Mouse (Mus musculus): ENCODE data around the gene Nhs.

Nhs gene

DNA sequence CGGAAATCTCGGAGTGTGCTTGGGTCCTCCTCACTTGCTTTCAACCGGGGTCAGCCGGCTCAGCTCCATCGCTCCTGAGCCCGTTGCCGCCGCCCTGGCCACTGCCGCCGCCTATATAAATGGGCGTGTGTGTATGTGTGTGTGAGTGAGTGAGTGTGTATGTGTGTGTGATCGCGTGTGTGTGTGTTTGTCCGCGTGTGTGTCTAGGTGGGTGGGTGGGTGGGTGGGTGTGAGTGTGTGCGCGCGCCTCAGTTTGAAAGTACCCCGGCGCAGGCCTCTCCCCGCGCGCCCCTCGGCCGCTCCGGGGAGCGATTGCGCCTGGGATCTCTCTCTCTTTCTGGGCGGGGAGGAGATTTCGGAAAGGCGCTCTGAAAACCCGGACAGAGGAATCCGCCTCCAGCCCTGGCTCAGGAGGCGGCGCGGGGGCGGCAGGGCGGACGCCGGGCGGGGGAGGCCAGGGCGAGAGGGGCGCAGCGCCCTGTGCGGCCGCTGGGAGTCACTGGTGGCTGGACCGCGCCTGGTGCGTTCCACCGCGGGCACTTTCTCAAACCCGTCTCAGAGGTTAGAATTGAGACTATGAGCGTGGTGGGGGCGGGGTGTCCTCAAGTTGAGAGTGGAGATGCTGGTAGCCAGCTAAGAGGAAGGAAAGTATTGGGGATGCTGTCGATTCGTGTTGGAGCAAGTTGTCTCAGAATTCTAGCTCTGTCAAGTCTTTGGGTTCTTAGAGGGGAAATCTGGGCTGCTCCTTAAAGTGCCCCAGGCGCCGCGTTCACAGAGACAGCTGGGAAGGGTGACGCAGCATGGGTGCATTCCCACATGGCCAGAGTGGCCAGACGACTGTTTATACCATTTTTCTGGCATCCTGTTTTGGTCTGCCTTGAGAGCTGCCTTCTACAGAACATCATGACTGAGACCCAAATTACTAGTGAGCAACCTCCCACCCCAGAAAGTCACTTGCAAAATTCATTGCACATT, at the start of gene Nhs:
TSS of gene Nhs (minus strand) at position 94 of the 975 bp plus-strand sequence.
- no peak for DNase-seq (ENCODE audit: low spot score)

DNA sequence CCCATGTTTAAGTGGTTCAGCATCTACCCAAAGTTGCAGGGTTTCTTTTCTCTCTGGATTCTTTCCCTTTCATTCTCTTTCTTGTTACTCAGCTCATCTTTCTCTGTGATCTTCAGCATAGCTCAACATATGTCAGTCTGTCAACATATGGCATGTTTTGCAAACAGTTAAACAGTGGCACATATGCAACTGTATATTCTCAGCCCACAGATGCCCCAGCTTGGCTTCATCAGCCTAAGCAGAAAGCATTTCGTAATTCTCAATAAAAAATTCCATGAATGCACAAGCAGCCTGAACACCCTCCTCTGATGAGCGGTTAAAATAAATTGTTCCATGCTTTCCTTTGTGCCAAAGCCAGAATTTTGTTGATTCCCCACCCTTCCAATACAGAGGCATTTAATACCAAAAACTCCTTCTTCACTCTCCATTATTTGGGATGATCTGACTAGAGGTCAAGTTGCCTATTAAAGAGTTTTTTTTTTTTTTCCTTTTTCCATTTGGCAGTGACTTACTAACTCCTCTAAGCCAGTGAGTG, 46.9 kb upstream of the Nhs start:
- DNase-seq (ENCODE audit: low spot score) = no peak

GRCm38 (mm10) chrX:162158743-162159636, 540 bp downstream of the Nhs start:
- no peak for DNase-seq (ENCODE audit: low spot score)

GRCm38 (mm10) chrX:162158142-162158541, 1.4 kb downstream of the Nhs start:
- DNase-seq (ENCODE audit: low spot score) = no peak

GRCm38 (mm10) chrX:162137807-162138206, 21.7 kb downstream of the Nhs start:
- no peak for DNase-seq (ENCODE audit: low spot score)

- DNase-seq (ENCODE audit: low spot score) = no peak
Measured at GRCm38 (mm10) chrX:162113257-162113656, 46.3 kb downstream of the Nhs start.

GRCm38 (mm10) chrX:162102802-162103434, 56.6 kb downstream of the Nhs start:
- no peak for DNase-seq (ENCODE audit: low spot score)

- DNase-seq (ENCODE audit: low spot score) = no peak
Measured at GRCm38 (mm10) chrX:162098364-162098763, 61.2 kb downstream of the Nhs start.

DNA sequence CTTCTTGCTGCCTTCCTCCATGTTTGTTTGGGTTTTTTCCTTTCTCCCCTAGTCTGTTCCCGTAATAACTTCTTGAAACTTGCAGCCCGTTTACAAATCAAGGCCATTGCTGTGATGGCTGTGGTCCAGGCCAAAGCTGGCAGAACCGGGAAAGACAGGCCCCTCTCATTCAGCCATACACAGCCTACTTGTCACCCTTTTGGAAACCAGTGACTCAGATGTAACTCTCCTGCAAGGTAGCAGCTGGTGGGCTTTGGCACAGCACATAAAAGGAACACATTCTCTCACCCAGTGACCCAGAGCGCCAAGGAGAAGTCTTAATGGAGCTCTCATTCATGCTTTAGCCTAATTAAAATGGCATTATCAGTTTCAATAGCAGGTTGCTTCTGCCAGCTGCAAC, 72.2 kb downstream of the Nhs start:
- DNase-seq (ENCODE audit: low spot score) = no peak

- no peak for DNase-seq (ENCODE audit: low spot score)
Measured at GRCm38 (mm10) chrX:162085897-162086200, 73.7 kb downstream of the Nhs start.

DNA sequence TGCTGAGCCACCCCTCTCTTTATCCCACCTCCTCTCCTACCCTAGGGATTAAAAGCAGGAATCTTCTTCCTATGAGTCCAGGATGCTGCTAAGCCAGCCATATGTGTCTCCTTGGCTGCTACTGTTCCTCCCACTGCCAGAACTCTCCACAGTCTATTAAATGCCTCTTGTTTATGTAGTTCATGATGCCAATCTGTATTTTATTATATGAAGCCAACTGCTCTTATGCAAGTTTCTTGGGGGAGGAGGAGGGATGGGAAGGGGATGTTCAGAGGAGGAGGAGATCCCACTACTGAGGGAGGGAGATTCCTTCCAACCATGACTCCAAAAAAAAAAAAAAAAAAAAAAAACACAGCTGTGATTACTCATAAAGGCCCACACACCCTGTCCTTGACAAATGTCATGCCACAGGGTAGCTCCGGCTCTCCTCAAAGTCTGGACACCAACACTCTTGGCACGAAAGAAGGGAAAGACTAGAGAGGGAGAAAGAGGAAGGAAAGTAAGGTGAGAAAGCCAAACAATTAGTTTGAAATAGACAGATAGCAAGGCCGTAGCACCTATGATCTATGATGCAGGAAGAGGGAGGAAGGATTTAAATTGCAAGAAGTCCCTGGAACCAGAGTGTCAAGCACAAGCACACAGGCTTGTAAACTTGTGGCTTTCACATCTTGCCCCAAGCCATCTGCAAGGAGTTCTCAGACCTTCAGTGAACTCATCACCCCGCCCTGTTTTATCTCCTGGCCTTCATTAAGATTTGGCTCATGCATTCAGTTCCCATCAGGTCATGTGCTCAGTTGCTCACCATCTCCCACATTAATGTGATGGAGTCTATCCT, 74.3 kb downstream of the Nhs start:
- no peak for DNase-seq (ENCODE audit: low spot score)

GRCm38 (mm10) chrX:162063164-162063563, 96.4 kb downstream of the Nhs start:
- DNase-seq (ENCODE audit: low spot score) = no peak

DNA sequence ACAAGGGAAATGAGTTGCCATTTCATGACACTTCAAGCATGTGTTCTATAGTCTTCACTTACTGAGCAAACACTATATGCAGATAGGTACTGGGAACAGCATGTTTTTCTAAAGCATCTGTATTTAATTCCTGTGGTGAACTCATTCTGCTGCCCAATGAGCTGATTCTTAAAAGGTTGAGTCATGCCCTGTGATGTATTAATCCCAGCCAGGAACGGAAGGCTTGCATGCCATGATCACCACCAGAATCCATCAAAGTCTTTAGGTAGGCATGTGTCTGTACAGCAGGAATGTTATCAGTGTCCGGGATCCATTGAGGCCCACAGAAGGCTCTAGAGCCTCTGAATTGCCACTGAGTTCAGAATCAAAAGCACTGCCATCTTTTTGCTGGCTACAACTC, 103.9 kb downstream of the Nhs start:
- no peak for DNase-seq (ENCODE audit: low spot score)

GRCm38 (mm10) chrX:162053566-162053965, 106.0 kb downstream of the Nhs start:
- no peak for DNase-seq (ENCODE audit: low spot score)

- DNase-seq (ENCODE audit: low spot score) = no peak
Measured at GRCm38 (mm10) chrX:162052534-162052933, 107.0 kb downstream of the Nhs start.

DNA sequence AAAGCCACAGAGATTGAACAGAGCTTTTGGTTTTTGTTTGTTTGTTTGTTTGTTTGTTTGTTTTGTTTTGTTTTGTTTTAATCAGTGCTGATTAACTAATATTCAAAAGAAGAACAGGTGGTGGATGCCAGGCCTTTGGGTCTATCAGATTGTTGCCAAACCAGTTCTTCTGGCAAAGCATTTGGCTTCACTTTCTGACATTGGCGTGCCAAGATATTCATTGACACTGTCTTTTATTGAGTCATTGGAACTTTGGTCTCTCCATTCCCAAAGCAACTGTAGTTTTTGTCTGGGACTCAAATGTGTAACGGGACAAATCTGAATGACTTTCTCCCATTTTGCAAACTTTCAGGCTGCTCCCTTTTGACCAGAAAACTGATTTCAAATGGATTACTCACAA, 109.9 kb downstream of the Nhs start:
- no peak for DNase-seq (ENCODE audit: low spot score)

DNA sequence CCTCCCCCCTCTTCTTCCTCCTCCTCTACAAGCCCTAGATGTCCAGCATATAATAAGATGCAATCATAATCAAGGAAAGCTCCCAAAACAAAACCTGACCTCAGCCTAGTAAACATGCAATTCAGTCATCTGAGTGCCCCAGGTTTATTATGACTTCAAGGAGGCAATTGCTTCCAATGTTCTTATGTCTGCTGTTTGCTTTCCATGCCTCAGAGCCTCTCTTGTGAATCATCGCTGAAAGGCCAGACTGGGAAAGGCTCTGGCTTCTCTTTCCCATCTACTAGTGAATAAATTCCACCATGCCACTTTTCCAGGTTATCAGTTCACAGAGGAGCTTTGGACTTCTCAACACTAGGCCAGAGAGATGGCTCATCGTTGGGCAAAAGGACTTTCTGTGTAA, 114.0 kb downstream of the Nhs start:
- no peak for DNase-seq (ENCODE audit: low spot score)

- DNase-seq (ENCODE audit: low spot score) = no peak
Measured at GRCm38 (mm10) chrX:162044109-162044508, 115.4 kb downstream of the Nhs start.

- DNase-seq (ENCODE audit: low spot score) = no peak
Measured at GRCm38 (mm10) chrX:162025210-162025953, 134.1 kb downstream of the Nhs start.

DNA sequence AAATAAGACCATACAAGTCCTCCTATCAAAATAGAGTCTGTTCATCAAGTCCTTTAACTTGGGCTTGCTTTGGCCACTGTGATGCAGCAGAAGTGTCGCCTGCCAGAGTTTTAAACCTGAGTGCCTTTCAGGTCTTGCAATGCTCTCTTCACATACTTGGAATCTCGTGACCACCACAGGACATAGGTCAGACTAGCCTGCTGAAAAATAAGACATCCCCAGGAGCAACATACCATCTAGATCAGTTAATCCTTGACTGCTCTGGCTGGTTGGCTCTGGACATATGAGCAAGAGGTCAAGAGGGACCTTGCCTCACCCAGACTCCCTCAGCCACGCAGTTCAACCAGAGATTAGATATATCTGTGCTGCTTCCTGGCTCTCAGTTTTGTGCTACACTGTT, 137.8 kb downstream of the Nhs start:
- no peak for DNase-seq (ENCODE audit: low spot score)
